Mouse (Mus musculus): ENCODE measurements at regions not wholly inside any gene's neighbourhood (a gene's known extent, or its start where the extent isn't known, plus 50 kb on each side); places are given as distances from the start of the nearest gene placed in this dataset.
"Not testable (repeated sequence)": the region's sequence is repeated elsewhere in the genome, so short reads cannot be mapped to it uniquely, and the experiment has no call there.

GRCm38 (mm10) chr14:53980771-53981170 lies 273.1 kb downstream of the Dad1 start:
- no peaks in the 10 kb centered on the region for H3K4me1 ChIP-seq (ENCODE audit: control insufficient read depth, insufficient read depth, low read length)
- TF ChIP-seq POLR2A (IDR thresholded peaks at IDR 0.05; ENCODE audit: borderline replicate concordance, insufficient read depth, low read length) (no peak), CTCF (IDR thresholded peaks at IDR 0.05; ENCODE audit: borderline replicate concordance, insufficient read depth, low read depth, low read length) (no peak)
- WGBS = 67% methylated on average over 5 of the region's 5 CpGs
- no peak overlapping the region for H3K27ac ChIP-seq (ENCODE audit: insufficient read depth, low read length)
- no peaks in the 10 kb centered on the region for H3K27me3 ChIP-seq (ENCODE audit: control insufficient read depth, insufficient read depth, low read length)
- no peak for DNase-seq
- no peak overlapping the region for H3K4me3 ChIP-seq (replicated peaks; ENCODE audit: insufficient read depth, low read depth, low read length)

- DNase-seq; H3K4me1 ChIP-seq (ENCODE audit: control insufficient read depth, insufficient read depth, low read length); H3K27ac ChIP-seq (ENCODE audit: insufficient read depth, low read length); H3K4me3 ChIP-seq (replicated peaks; ENCODE audit: insufficient read depth, low read depth, low read length); H3K27me3 ChIP-seq (ENCODE audit: control insufficient read depth, insufficient read depth, low read length): not testable (repeated sequence)
- 84% methylated on average over 11 of the region's 11 CpGs for WGBS
These were observed 292.5 kb downstream of the Dad1 start for GRCm38 (mm10) chr14:53961426-53961825.

GRCm38 (mm10) chr14:53960779-53961178 lies 293.1 kb downstream of the Dad1 start:
- 87% methylated on average over 7 of the region's 7 CpGs for WGBS
- Histone ChIP-seq H3K27ac (ENCODE audit: insufficient read depth, low read length) (no peak overlapping the region), H3K27me3 (ENCODE audit: control insufficient read depth, insufficient read depth, low read length) (no peaks in the 10 kb centered on the region), H3K4me3 (replicated peaks; ENCODE audit: insufficient read depth, low read depth, low read length) (no peak overlapping the region), H3K4me1 (ENCODE audit: control insufficient read depth, insufficient read depth, low read length) (no peaks in the 10 kb centered on the region)
- no peak for TF ChIP-seq CTCF (IDR thresholded peaks at IDR 0.05; ENCODE audit: borderline replicate concordance, insufficient read depth, low read depth, low read length)
- no peak for TF ChIP-seq POLR2A (IDR thresholded peaks at IDR 0.05; ENCODE audit: borderline replicate concordance, insufficient read depth, low read length)
- DNase-seq = no peak

GRCm38 (mm10) chr14:53935791-53936231 lies 318.1 kb downstream of the Dad1 start:
- 97% methylated on average over 29 of the region's 29 CpGs for WGBS
- not testable (repeated sequence) for H3K27ac ChIP-seq (ENCODE audit: insufficient read depth, low read length)
- DNase-seq = peak; percentile 74 to 77

DNA sequence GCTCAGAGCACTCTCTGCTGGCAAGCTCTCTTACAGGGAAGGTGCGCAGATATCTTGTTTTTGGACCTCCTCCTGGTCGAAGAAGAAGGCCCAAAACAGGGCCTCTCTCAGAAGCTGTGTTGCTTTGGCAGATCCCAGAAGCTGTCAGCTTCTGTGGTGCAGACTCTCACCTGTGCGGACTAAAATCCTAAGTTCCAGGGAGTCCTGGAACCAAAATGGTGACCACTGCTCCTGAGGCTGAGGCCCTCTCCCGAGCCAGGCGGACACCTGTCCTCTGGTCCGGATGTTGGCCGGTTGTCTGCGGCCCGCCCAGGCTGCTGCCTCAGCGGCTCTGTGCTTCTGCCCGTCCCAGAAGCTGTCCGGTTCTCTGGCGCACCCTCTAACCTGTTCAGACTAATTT lies 318.6 kb downstream of the Dad1 start:
- peak; percentile 57 to 68 for DNase-seq
- not testable (repeated sequence) for H3K27ac ChIP-seq (ENCODE audit: insufficient read depth, low read length); H3K4me3 ChIP-seq (replicated peaks; ENCODE audit: insufficient read depth, low read depth, low read length); H3K4me1 ChIP-seq (ENCODE audit: control insufficient read depth, insufficient read depth, low read length); H3K27me3 ChIP-seq (ENCODE audit: control insufficient read depth, insufficient read depth, low read length)
- WGBS = 96% methylated on average over 10 of the region's 13 CpGs

More at GRCm38 (mm10) chr14:53935791-53936231, 318.1 kb downstream of the Dad1 start:
- H3K4me1 ChIP-seq (ENCODE audit: control insufficient read depth, insufficient read depth, low read length); H3K4me3 ChIP-seq (replicated peaks; ENCODE audit: insufficient read depth, low read depth, low read length); H3K27me3 ChIP-seq (ENCODE audit: control insufficient read depth, insufficient read depth, low read length): not testable (repeated sequence)

GRCm38 (mm10) chr14:53910871-53911270 lies 343.0 kb downstream of the Dad1 start:
- no peak overlapping the region for H3K4me3 ChIP-seq (replicated peaks; ENCODE audit: insufficient read depth, low read depth, low read length)
- no peak for TF ChIP-seq CTCF (IDR thresholded peaks at IDR 0.05; ENCODE audit: borderline replicate concordance, insufficient read depth, low read depth, low read length)
- TF ChIP-seq POLR2A (IDR thresholded peaks at IDR 0.05; ENCODE audit: borderline replicate concordance, insufficient read depth, low read length) = no peak
- H3K27me3 ChIP-seq (ENCODE audit: control insufficient read depth, insufficient read depth, low read length) = no peaks in the 10 kb centered on the region
- no peak for DNase-seq
- H3K4me1 ChIP-seq (ENCODE audit: control insufficient read depth, insufficient read depth, low read length) = no peaks in the 10 kb centered on the region
- 67% methylated on average over 1 of the region's 1 CpGs for WGBS
- H3K27ac ChIP-seq (ENCODE audit: insufficient read depth, low read length) = no peak overlapping the region

- Histone ChIP-seq H3K4me1 (ENCODE audit: control insufficient read depth, insufficient read depth, low read length) (no peaks in the 10 kb centered on the region), H3K27me3 (ENCODE audit: control insufficient read depth, insufficient read depth, low read length) (no peaks in the 10 kb centered on the region), H3K4me3 (replicated peaks; ENCODE audit: insufficient read depth, low read depth, low read length) (no peak overlapping the region), H3K27ac (ENCODE audit: insufficient read depth, low read length) (no peak overlapping the region)
- no peak for TF ChIP-seq CTCF (IDR thresholded peaks at IDR 0.05; ENCODE audit: borderline replicate concordance, insufficient read depth, low read depth, low read length)
- TF ChIP-seq POLR2A (IDR thresholded peaks at IDR 0.05; ENCODE audit: borderline replicate concordance, insufficient read depth, low read length) = no peak
- 68% methylated on average over 3 of the region's 3 CpGs for WGBS
- no peak for DNase-seq
These were observed 349.3 kb downstream of the Dad1 start for GRCm38 (mm10) chr14:53904578-53904977.

DNA sequence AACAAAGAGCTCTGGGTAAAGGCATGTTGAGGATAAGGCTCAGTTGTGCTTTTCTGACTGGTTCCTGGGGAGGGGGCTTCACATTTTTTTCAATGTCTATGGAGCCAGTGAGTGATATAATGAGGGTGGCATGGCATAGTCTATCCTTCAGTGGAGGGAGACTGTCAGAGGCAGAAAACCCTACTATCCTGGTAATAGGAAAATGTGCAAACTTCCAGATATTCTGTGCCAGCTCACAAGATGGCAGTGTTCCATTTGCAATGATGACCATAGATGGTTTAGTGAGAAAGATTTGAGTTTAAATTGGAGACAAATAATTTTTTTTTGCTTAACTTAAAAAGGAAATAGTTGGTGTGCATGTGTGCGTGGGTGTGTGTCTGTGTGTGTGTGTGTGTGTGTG lies 352.8 kb downstream of the Dad1 start:
- TF ChIP-seq CTCF (IDR thresholded peaks at IDR 0.05; ENCODE audit: borderline replicate concordance, insufficient read depth, low read depth, low read length) (no peak), POLR2A (IDR thresholded peaks at IDR 0.05; ENCODE audit: borderline replicate concordance, insufficient read depth, low read length) (no peak)
- H3K27ac ChIP-seq (ENCODE audit: insufficient read depth, low read length) = no peak overlapping the region
- H3K4me3 ChIP-seq (replicated peaks; ENCODE audit: insufficient read depth, low read depth, low read length) = no peak overlapping the region
- WGBS = 78% methylated on average over 1 of the region's 1 CpGs
- H3K27me3 ChIP-seq (ENCODE audit: control insufficient read depth, insufficient read depth, low read length) = no peaks in the 10 kb centered on the region
- no peak for DNase-seq
- no peaks in the 10 kb centered on the region for H3K4me1 ChIP-seq (ENCODE audit: control insufficient read depth, insufficient read depth, low read length)

GRCm38 (mm10) chr14:53881304-53881703 lies 372.6 kb downstream of the Dad1 start:
- H3K4me3 ChIP-seq (replicated peaks; ENCODE audit: insufficient read depth, low read depth, low read length) = no peak overlapping the region
- no peak overlapping the region for H3K27ac ChIP-seq (ENCODE audit: insufficient read depth, low read length)
- WGBS = 7% methylated on average over 3 of the region's 3 CpGs
- H3K27me3 ChIP-seq (ENCODE audit: control insufficient read depth, insufficient read depth, low read length) = no peaks in the 10 kb centered on the region
- TF ChIP-seq CTCF (IDR thresholded peaks at IDR 0.05; ENCODE audit: borderline replicate concordance, insufficient read depth, low read depth, low read length) (no peak), POLR2A (IDR thresholded peaks at IDR 0.05; ENCODE audit: borderline replicate concordance, insufficient read depth, low read length) (no peak)
- no peak for DNase-seq
- no peaks in the 10 kb centered on the region for H3K4me1 ChIP-seq (ENCODE audit: control insufficient read depth, insufficient read depth, low read length)

Measured in cerebellum, adult 2 months (tissue).